Mouse (Mus musculus) retina, postnatal 1 day (tissue): ENCODE results near the gene Bivm.

ENCODE experiments used
- DNase-seq: peaks from one replicate; pipeline ENCODE4 v3.0.0-alpha.2; 2012

Gene Bivm

GRCm38 (mm10) chr1:44178086-44178485 is 59.3 kb downstream of the Bivm start:
- no peak for DNase-seq

- DNase-seq: no peak
These were observed 67.6 kb downstream of the Bivm start for GRCm38 (mm10) chr1:44186396-44186795.
